Mouse (Mus musculus): Measurements from ENCODE around the gene Hoxb1. TPM values are rescaled to one million over a fixed set of nuclear protein-coding genes. Genes with fewer than 3 reads are reported as not detected.

The Hoxb1 gene
- polyA plus RNA-seq, 1 experiment from 2014 or later, result 1.2 TPM

DNA sequence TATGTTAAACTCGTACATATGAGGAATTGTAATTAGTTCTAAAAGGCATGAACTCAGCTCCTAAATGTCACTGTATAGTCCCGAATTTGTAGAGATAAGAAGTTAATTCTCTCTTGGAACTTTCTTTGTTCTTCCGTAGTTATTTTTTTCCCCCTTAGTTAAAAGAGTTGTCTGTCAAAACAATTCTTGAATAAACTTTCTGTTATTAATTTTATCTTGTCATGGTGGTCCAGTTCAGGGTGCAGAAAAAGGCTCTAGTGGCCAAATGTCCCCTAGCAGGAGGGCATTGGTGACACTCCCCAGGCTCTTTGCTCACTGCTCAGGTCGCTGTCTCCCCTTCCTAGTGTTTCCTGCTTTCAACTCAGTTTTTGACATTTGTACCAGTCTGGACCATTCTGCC lies 17.8 kb upstream of the Hoxb1 start:
- H3K27me3 ChIP-seq (replicated peaks; ENCODE audit: low read depth, poor library complexity, severe bottlenecking), result peaks cover 100% of the 10 kb centered on the region
- H3K36me3 ChIP-seq (replicated peaks), result no peaks in the 10 kb centered on the region
- peak overlapping the region; percentile 45; the same call in 1 of the 2 replicates for H3K4me3 ChIP-seq
- peaks cover 20% of the 10 kb centered on the region for H3K4me1 ChIP-seq
- 6% methylated on average over 4 of the region's 4 CpGs for WGBS
- no peak for DNase-seq (ENCODE audit: low spot score)
- H3K9me3 ChIP-seq, result no peaks in the 10 kb centered on the region
- peak overlapping the region; percentile 69; the same call in 1 of the 2 replicates for H3K27ac ChIP-seq (replicated peaks)

DNA sequence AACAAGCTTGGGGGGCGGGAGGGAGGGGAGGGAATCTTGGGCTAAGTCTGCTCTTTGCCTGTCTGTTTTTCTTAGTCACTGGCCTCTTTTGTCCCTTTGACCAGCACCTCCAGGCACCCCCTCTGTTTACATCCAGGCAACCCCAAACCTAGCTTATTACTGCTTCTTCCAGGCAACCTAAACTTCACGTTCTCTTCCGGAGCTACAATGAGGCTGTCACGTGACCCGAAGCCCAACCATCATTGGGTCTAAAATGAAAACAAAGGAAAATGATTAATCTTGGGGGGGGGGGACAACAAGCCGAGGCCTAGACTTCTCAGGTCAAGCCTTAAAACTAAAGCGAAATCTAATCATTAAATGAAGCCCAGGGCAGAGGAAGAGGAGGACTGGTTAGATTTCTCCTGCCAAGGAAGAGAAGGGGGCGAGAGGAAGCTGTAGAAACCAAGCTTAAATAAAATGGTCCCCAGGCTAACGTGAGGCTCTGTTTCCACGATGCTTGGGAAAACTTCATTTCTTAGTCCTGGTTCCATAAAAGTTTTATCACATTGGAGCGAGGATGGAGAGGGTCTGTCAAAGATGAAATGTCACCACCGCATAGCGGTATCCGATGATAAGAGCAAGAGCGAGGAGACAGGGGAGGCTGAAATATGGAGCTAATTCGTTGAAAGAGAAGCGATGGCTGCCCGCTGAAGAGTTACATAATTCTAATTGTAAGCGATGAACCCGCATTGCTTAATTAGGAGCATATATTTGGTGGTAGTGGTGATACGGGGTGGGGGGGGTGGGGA lies 17.2 kb upstream of the Hoxb1 start:
- WGBS, result 3% methylated on average over 21 of the region's 21 CpGs
- Histone ChIP-seq H3K27ac (replicated peaks) (peak overlapping the region; percentile 69), H3K4me3 (peak overlapping the region; percentile 45), H3K36me3 (replicated peaks) (no peaks in the 10 kb centered on the region), H3K9me3 (no peaks in the 10 kb centered on the region), H3K27me3 (replicated peaks; ENCODE audit: low read depth, poor library complexity, severe bottlenecking) (peaks cover 100% of the 10 kb centered on the region), H3K4me1 (peaks cover 27% of the 10 kb centered on the region)
- peak; percentile 43 for DNase-seq (ENCODE audit: low spot score)

DNA sequence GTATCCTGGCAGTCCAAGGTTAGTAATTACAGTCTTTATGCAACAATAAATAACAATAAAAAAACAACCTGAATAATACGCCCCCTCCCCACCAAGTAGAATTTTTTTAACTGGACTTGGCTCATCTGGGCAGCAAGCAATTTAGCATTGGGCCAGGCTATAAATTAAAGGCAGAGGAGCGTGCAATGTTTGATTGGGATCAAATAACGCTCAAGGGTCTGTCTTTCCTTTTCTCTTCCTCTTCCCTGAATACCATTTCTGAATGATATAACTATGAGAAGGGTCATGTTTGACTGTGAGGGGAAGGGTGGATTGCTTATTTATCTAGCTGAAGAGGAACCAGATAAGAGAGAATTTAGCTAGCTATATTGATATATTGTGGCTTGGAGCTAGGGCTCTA lies 16.6 kb upstream of the Hoxb1 start:
- Histone ChIP-seq H3K27ac (replicated peaks) (peak overlapping the region; percentile 69; the same call in 1 of the 2 replicates), H3K27me3 (replicated peaks; ENCODE audit: low read depth, poor library complexity, severe bottlenecking) (peaks cover 100% of the 10 kb centered on the region), H3K4me1 (peaks cover 27% of the 10 kb centered on the region), H3K36me3 (replicated peaks) (no peaks in the 10 kb centered on the region), H3K9me3 (no peaks in the 10 kb centered on the region), H3K4me3 (peak overlapping the region; percentile 45)
- peak; percentile 8 for DNase-seq (ENCODE audit: low spot score)
- 9% methylated on average over 3 of the region's 3 CpGs for WGBS

DNA sequence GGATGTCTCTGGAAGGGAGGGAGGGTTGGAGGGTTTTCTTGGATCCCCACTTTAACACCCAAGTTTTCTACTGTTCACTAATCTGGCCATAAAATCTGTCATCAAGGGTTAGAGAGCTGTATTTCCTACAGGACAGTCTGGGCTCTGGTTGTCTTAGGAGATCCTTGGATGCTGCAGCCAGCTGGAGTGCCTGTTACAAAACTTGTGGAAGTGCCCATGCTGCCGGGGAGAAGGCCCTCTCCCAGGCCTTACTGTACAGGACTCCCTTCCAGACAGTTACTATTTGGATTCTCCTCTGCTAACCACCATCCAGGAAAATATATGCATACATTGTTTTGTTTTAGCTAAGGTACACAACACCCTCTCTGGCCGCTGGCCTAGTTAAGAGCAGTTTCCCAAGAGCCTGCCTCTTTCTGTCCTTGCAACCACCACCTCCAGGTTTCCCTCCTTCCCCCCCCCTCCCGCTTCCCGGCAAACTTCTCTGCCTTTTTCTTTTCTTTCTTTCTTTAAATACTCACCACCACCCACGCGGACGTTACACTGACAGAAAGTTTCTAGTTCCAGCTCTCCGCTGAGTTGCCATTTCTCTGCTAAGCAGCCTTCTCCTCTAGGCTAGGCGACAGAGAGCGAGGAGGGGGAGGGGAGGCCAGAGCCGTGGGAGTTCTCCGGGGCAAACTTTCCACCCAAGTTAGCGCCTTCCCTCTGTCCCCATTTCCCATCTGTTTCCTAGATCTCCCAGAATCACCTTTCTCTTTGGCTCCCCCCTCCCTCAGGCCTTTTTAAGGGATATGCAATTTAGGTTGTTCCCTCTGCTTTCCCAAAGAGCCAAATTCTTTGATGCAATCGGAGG lies 15.8 kb upstream of the Hoxb1 start:
- Histone ChIP-seq H3K27ac (replicated peaks) (peak overlapping the region; percentile 69), H3K9me3 (no peaks in the 10 kb centered on the region), H3K36me3 (replicated peaks) (no peaks in the 10 kb centered on the region), H3K27me3 (replicated peaks; ENCODE audit: low read depth, poor library complexity, severe bottlenecking) (peaks cover 100% of the 10 kb centered on the region), H3K4me1 (peaks cover 27% of the 10 kb centered on the region), H3K4me3 (peak overlapping the region; percentile 45)
- WGBS, result 2% methylated on average over 14 of the region's 14 CpGs
- DNase-seq (ENCODE audit: low spot score), result peak; percentile 55

DNA sequence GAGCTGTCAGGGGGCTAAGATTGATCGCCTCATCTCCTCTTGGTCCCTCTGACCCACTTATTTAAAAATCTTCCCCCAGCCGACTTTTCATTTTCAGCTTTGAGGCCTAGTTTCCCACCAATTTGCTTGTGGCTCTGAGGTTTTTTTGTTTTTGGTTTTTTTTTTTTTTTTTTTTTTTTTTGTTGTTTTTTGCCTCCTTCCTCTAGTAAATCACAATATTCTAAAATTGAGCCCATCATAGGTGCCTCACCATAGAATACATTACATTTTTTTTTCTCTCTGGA lies 15.3 kb upstream of the Hoxb1 start, which contains the start of gene Hoxb2:
TSS of gene Hoxb2 (plus strand) at position 185 of the 284 bp plus-strand sequence.
- H3K27ac ChIP-seq (replicated peaks), result peak within 1 kb of the TSS; percentile 86

DNA sequence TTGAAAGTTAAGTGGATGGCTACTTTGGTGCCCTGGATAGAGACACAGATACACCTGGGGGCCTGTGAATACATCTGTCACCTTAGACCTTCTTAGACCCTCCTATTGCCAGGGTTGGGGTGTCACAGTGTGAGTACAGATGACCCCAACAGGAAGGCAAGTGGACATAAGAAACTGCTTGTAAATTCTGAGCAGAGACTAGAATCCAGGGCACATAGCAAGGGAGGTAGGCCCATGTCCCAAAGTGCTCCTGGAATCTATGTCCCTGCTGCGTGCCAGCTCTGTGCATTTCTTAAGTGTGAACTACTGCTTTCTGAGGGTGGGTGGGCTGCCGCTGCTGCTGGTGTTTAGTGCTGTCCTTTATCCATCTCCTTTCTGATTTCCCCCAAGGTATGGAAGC lies 14.8 kb upstream of the Hoxb1 start:
- WGBS, result 5% methylated on average over 2 of the region's 2 CpGs
- peaks cover 23% of the 10 kb centered on the region for H3K4me1 ChIP-seq
- H3K4me3 ChIP-seq, result peak overlapping the region; percentile 59

More for the DNA sequence above, 15.3 kb upstream of the Hoxb1 start, which contains the start of gene Hoxb2:
- no peaks in the 10 kb centered on the region for H3K36me3 ChIP-seq (replicated peaks)
- H3K4me1 ChIP-seq, result peaks cover 28% of the 10 kb centered on the region
- WGBS, result 2% methylated on average over 2 of the region's 2 CpGs
- peak within 1 kb of the TSS; percentile 59 for H3K4me3 ChIP-seq
- no peak for DNase-seq (ENCODE audit: low spot score)
- no peaks in the 10 kb centered on the region for H3K9me3 ChIP-seq
- peaks cover 100% of the 10 kb centered on the region for H3K27me3 ChIP-seq (replicated peaks; ENCODE audit: low read depth, poor library complexity, severe bottlenecking)

DNA sequence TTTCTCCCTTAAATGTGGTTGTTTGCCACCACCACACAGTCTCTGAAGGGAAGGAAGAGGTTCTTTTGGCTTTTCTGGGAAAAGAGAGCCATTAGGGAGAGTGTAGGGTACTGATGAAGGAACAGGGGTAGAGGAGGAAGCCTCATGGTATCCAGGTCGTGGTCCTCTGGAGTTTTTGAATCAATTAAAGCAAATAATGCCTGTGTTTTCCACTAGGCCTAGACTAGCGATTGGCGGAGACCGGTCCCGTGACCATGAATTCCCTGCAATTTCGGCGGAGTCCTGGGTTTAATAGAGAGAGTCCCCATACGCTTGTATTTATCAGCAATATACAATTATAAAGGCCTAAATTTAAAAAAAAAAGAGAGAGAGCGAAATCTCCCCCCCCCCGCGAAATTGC lies 14.2 kb upstream of the Hoxb1 start:
- Histone ChIP-seq H3K4me1 (peaks cover 19% of the 10 kb centered on the region), H3K4me3 (peak overlapping the region; percentile 59), H3K36me3 (replicated peaks) (no peaks in the 10 kb centered on the region), H3K9me3 (no peaks in the 10 kb centered on the region), H3K27me3 (replicated peaks; ENCODE audit: low read depth, poor library complexity, severe bottlenecking) (peaks cover 100% of the 10 kb centered on the region), H3K27ac (replicated peaks) (peak overlapping the region; percentile 86)
- WGBS, result 2% methylated on average over 11 of the region's 11 CpGs
- peak; percentile 59 for DNase-seq (ENCODE audit: low spot score)

More for the DNA sequence above, 14.8 kb upstream of the Hoxb1 start:
- peaks cover 100% of the 10 kb centered on the region for H3K27me3 ChIP-seq (replicated peaks; ENCODE audit: low read depth, poor library complexity, severe bottlenecking)
- H3K27ac ChIP-seq (replicated peaks), result peak overlapping the region; percentile 86
- no peaks in the 10 kb centered on the region for H3K9me3 ChIP-seq
- H3K36me3 ChIP-seq (replicated peaks), result no peaks in the 10 kb centered on the region
- DNase-seq (ENCODE audit: low spot score), result no peak

DNA sequence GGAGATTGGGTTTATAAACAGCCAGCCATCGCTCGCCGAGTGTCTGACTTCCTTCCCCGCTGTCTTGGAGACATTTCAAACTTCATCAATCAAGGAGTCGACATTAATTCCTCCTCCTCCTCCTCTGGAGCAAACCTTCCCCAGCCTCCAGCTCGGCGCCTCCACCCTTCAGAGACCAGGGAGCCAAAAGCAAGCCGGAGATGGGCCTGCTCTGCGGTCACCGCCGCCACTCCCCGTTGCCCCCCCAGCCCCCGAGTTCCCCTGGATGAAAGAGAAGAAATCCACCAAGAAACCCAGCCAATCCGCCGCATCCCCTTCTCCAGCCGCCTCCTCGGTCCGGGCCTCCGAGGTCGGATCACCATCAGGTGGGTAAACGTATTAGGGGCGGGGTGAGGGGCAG lies 13.7 kb upstream of the Hoxb1 start:
- peak; percentile 56 for DNase-seq (ENCODE audit: low spot score)
- Histone ChIP-seq H3K27ac (replicated peaks) (peak overlapping the region; percentile 86), H3K36me3 (replicated peaks) (no peaks in the 10 kb centered on the region), H3K4me1 (peaks cover 19% of the 10 kb centered on the region), H3K27me3 (replicated peaks; ENCODE audit: low read depth, poor library complexity, severe bottlenecking) (peaks cover 100% of the 10 kb centered on the region), H3K4me3 (peak overlapping the region; percentile 59), H3K9me3 (no peaks in the 10 kb centered on the region)
- under 1% methylated on average over 22 of the region's 22 CpGs for WGBS

DNA sequence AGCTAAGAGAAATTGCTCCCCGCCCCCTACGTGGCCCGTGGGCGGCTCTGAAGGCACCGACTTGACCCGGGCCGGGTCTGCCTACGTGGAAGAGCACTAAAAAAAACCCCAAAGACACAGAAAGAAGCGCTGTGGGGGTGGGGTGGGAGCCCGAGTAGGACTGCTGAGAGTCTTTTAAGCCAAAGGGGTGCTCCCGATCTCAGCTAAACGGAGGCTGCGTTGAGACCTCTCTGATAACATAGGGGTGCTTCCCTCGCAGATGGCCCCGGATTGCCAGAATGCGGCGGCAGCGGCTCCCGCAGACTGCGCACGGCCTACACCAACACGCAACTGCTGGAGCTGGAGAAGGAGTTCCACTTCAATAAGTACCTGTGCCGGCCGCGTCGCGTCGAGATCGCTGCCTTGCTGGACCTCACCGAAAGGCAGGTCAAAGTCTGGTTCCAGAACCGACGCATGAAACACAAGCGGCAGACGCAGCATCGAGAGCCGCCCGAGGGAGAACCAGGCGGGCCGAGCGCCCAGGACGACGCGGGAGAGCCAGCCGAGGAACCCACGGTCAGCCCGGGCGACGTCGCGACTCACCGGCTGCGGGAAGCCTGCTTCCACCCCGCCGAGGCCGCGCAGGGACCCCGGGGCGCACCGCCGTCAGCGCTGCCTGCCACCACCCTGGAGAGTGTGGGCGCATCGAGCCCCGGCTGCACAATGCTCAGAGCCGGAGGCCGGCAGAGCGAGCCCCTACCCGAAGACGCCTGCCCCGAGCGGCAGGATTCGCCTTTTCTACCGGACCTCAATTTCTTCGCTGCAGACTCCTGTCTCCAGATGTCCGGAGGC lies 12.6 kb upstream of the Hoxb1 start:
- H3K27ac ChIP-seq (replicated peaks), result peak overlapping the region; percentile 86

DNA sequence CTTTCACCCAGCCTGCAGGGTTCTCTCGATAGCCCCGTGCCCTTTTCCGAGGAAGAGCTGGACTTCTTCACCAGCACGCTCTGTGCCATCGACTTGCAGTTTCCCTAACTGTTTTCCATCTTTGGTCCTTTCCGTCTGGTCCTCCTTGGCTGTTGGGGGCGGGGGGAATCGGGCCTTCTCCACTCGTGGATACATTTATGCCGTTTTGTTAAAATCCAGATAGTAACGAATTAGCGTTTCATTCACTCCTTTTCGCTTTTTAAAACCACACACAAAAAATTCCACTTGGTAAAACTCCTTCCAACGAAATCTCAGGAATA lies 12.1 kb upstream of the Hoxb1 start:
- H3K4me1 ChIP-seq, result peaks cover 19% of the 10 kb centered on the region
- H3K27me3 ChIP-seq (replicated peaks; ENCODE audit: low read depth, poor library complexity, severe bottlenecking), result peaks cover 100% of the 10 kb centered on the region
- no peaks in the 10 kb centered on the region for H3K9me3 ChIP-seq
- no peaks in the 10 kb centered on the region for H3K36me3 ChIP-seq (replicated peaks)
- no peak for DNase-seq (ENCODE audit: low spot score)
- H3K4me3 ChIP-seq, result peak overlapping the region; percentile 59
- peak overlapping the region; percentile 86 for H3K27ac ChIP-seq (replicated peaks)
- under 1% methylated on average over 14 of the region's 14 CpGs for WGBS

More for the DNA sequence above, 12.6 kb upstream of the Hoxb1 start:
- Histone ChIP-seq H3K4me1 (peaks cover 19% of the 10 kb centered on the region), H3K36me3 (replicated peaks) (no peaks in the 10 kb centered on the region), H3K27me3 (replicated peaks; ENCODE audit: low read depth, poor library complexity, severe bottlenecking) (peaks cover 100% of the 10 kb centered on the region), H3K9me3 (no peaks in the 10 kb centered on the region), H3K4me3 (peak overlapping the region; percentile 59)
- DNase-seq (ENCODE audit: low spot score), result peak; percentile 78
- under 1% methylated on average over 75 of the region's 75 CpGs for WGBS

DNA sequence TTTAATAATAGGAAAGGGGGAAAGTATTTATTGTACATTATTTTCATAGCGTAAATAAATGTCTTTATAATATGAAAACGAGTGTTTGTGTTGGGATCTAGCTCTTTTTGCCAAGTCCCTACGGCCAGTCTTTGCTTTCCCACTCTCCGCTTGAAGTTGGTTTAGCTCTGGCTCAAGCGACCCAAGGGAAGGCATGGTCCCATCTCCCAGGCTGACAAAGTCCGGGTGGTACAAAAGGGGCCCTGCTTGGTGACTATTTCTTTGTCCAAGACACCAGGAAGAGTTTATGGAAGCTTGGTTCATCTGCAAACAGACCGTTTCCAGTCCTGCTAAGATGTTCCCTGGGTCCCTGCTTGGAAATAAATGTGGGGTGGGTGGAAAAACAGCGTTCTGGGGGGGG lies 11.6 kb upstream of the Hoxb1 start:
- Histone ChIP-seq H3K27ac (replicated peaks) (peak overlapping the region; percentile 86), H3K9me3 (no peaks in the 10 kb centered on the region), H3K27me3 (replicated peaks; ENCODE audit: low read depth, poor library complexity, severe bottlenecking) (peaks cover 100% of the 10 kb centered on the region), H3K4me1 (peaks cover 19% of the 10 kb centered on the region), H3K36me3 (replicated peaks) (no peaks in the 10 kb centered on the region), H3K4me3 (peak overlapping the region; percentile 59)
- 3% methylated on average over 8 of the region's 8 CpGs for WGBS
- DNase-seq (ENCODE audit: low spot score), result no peak

DNA sequence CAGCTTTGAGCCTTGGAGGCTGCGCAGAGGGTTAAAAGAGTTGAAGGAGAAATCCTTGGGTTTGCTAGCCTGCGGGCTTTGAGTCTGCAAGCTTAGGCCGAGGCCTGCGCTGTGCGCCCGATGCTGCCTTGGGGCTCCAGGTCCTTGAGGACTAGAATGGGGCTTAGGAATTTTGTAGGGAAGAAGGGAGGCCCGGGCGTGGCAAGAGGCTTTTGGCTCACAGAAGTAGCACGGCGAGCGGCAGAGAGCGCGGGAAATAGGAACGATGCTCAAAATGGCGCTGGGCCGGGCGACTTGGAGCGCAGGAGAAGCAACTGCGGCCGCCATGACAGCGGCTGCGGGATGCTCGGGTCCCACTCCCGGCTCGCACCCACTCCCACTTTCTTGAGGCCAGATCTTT lies 11.2 kb upstream of the Hoxb1 start:
- H3K9me3 ChIP-seq, result no peaks in the 10 kb centered on the region
- under 1% methylated on average over 25 of the region's 25 CpGs for WGBS
- peaks cover 100% of the 10 kb centered on the region for H3K27me3 ChIP-seq (replicated peaks; ENCODE audit: low read depth, poor library complexity, severe bottlenecking)
- H3K4me3 ChIP-seq, result peak overlapping the region; percentile 59
- H3K27ac ChIP-seq (replicated peaks), result peak overlapping the region; percentile 86
- H3K4me1 ChIP-seq, result peaks cover 19% of the 10 kb centered on the region
- DNase-seq (ENCODE audit: low spot score), result peak; percentile 82
- no peaks in the 10 kb centered on the region for H3K36me3 ChIP-seq (replicated peaks)

Measured in embryonic facial prominence, embryonic 10.5 days (tissue).